Mouse (Mus musculus) lung, embryonic 15.5 days (tissue): ENCODE measurements around the gene Aurkaip1. TPM values are rescaled to one million over a fixed set of nuclear protein-coding genes. Genes with fewer than 3 reads are reported as not detected.

ENCODE experiments used
- ATAC-seq: fragments of 200-750 bp; cut with Nextera tagmentation; 2 replicates; pipeline ENCODE4 v1.8.0; 2017; ENCODE audit warnings: moderate number of reproducible peaks, borderline replicate concordance; ENCODE audit not compliant: low FRiP score, low TSS enrichment; ENCODE audit errors: extremely low read depth
- H3K27ac ChIP-seq: fragments of 300-500 bp; sonication (generic); 2 replicates; pipeline ENCODE4 v1.5.1; 2015; ENCODE audit warnings: moderate library complexity, mild to moderate bottlenecking, inconsistent platforms
- H3K27me3 ChIP-seq: fragments of 300-500 bp; sonication (generic); 2 replicates; pipeline ENCODE4 v1.6.1; 2015; ENCODE audit warnings: inconsistent platforms
- H3K36me3 ChIP-seq: fragments of 300-500 bp; sonication (generic); 2 replicates; pipeline ENCODE4 v1.6.1; 2015; ENCODE audit warnings: inconsistent platforms
- H3K4me1 ChIP-seq: fragments of 300-500 bp; sonication (generic); 2 replicates; pipeline ENCODE4 v1.6.1; 2015; ENCODE audit warnings: inconsistent platforms
- H3K4me2 ChIP-seq: fragments of 300-500 bp; sonication (generic); 2 replicates; pipeline ENCODE4 v1.6.1; 2015; ENCODE audit warnings: inconsistent platforms, mild to moderate bottlenecking, moderate library complexity
- H3K4me3 ChIP-seq: fragments of 300-500 bp; sonication (generic); 2 replicates; pipeline ENCODE4 v1.5.1; 2015; ENCODE audit warnings: mild to moderate bottlenecking, inconsistent platforms
- H3K9ac ChIP-seq: fragments of 300-500 bp; sonication (generic); 2 replicates; pipeline ENCODE4 v1.6.1; 2015; ENCODE audit warnings: inconsistent platforms
- H3K9me3 ChIP-seq: fragments of 300-500 bp; sonication (generic); 2 replicates; pipeline ENCODE4 v1.6.1; 2016; ENCODE audit warnings: inconsistent platforms
- WGBS: fragments of 180-500 bp; shearing (Covaris S2); methylation state at CpG from one replicate; pipeline ENCODE4 v1.1.7; 2015; 5-methylcytosine and 5-hydroxymethylcytosine counted together
- polyA plus RNA-seq: library from polyadenylated mRNA; unstranded; fragments of >200 nt; fragmentation: Nextera tagmentation; extraction: Ambion mirVana; gene quantifications from 2 replicates; pipeline ENCODE4 v1.2.1, GENCODE M21; 2015

Aurkaip1 gene
- polyA plus RNA-seq, 1 experiment from 2014 or later = 143 TPM

DNA sequence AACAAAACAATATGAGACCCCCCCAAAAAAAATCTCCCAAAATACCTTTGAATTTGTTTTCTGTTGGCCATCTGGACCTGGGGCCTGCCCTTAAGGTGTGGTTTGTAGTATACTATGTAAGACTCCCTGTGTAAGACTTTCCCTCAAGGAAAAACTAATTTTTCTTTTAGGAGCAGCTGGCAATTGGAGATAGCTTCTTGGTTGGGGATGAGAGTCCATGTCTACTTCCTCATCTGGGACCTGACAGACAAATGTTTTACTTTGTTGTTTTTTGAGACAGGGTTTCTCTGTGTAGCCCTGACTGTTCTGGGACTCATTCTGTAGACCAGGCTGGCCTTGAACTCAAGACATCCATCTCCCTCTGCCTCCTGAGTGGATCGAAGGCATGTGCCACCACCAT lies 29.0 kb upstream of the Aurkaip1 start:
- WGBS = 89% methylated on average over 1 of the region's 1 CpGs
- H3K4me2 ChIP-seq = no peak overlapping the region
- no peak for ATAC-seq
- no peak overlapping the region for H3K4me3 ChIP-seq
- H3K9ac ChIP-seq = no peak overlapping the region
- H3K4me1 ChIP-seq = peaks cover 17% of the 10 kb centered on the region
- H3K27me3 ChIP-seq = no peaks in the 10 kb centered on the region
- H3K9me3 ChIP-seq = no peaks in the 10 kb centered on the region
- H3K27ac ChIP-seq = no peak overlapping the region
- peaks cover 3% of the 10 kb centered on the region; the same call in 1 of the 2 replicates for H3K36me3 ChIP-seq

DNA sequence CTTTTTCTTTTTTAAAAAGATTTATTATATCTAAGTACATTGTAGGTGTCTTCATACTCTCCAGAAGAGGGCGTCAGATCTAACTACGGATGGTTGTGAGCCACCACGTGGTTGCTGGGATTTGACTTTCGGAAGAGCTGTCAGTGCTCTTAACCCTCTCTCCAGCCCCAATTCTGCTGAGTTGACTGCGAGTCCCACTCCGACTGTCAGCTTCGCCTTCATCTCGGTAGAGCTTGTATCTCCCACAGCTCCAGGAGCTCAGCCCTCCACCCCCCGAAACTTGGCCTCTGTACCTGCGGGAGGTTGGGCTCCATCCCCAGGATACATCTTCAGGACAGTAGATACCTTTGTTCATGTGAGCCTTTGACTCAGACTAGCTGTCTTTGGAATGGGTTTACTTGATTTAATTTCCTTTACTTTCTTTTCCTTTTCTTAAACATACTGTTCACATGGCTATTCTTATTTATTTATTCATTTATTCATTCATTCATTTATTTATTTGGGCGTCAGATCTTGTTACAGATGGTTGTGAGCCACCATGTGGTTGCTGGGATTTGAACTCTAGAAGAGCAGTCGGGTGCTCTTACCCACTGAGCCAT lies 28.2 kb upstream of the Aurkaip1 start, which contains the start of gene Mrpl20:
Gene Mrpl20 (plus strand): TSS at position 138 of the 599 bp plus-strand sequence.
- Histone ChIP-seq H3K4me2 (peak within 1 kb of the TSS; percentile 61), H3K27ac (peak within 1 kb of the TSS; percentile 66), H3K9ac (peak within 1 kb of the TSS; percentile 73), H3K4me3 (peak within 1 kb of the TSS; percentile 81), H3K9me3 (no peaks in the 10 kb centered on the region), H3K4me1 (peaks cover 17% of the 10 kb centered on the region), H3K36me3 (peaks cover 9% of the 10 kb centered on the region), H3K27me3 (no peaks in the 10 kb centered on the region)
- 12% methylated on average over 12 of the region's 12 CpGs for WGBS
- ATAC-seq = no peak

DNA sequence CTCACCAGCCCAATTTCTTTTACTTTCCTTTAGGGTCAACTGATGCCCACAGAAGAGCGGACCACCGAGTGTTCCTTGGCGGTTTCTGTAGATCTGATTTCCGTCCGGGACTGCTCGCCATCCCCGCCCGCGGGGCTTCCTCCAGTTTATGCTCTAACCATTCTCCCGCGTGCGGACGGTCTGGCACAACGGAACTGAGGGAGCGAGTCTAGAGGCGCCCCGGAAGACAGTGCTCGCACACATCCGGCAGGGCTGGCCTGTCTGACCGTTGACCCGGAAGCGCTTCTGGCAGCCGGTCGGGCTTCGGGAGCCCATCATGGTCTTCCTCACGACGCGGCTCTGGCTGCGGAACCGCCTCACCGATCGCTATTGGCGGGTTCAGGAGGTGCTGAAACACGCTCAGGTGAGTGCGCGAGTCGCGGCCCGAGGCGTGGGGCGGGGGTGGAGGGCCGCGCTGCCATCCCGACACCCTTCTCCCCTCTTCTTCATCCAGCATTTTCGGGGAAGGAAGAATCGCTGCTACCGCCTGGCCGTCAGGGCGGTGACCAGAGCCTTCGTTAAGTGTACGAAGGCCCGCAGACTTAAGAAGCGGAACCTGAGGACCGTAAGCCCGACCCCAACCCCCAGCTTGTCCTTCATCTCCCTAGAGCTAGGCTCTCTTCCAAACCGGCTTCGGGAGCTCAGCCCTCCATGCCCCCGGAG lies 27.6 kb upstream of the Aurkaip1 start:
- H3K9ac ChIP-seq = peak overlapping the region; percentile 73
- WGBS = under 1% methylated on average over 58 of the region's 58 CpGs
- ATAC-seq = peak; percentile 98
- H3K36me3 ChIP-seq = peaks cover 16% of the 10 kb centered on the region
- peak overlapping the region; percentile 81 for H3K4me3 ChIP-seq
- peak overlapping the region; percentile 61 for H3K4me2 ChIP-seq
- H3K9me3 ChIP-seq = no peaks in the 10 kb centered on the region
- no peaks in the 10 kb centered on the region for H3K27me3 ChIP-seq
- H3K27ac ChIP-seq = peak overlapping the region; percentile 66
- H3K4me1 ChIP-seq = peaks cover 17% of the 10 kb centered on the region

DNA sequence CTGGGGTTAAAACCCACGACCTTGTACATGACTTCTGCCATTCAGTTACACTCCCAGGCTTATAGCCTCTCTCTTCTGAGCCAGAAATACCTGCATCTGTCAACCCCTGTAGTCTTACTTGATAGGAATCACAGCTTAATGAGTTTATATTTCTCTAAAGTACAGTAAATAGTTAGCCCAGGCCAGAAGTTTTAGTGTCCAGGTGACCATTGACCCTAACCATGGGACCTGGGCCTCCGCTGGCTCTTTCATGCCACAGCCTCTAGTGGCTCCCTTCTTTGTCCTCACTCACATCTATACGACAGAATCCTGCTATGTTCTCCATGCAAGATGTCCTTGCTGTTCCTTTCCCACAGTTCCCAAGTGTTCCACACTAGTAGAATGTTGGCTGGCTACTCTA lies 23.2 kb upstream of the Aurkaip1 start:
- 85% methylated on average over 3 of the region's 3 CpGs for WGBS
- no peak overlapping the region for H3K4me3 ChIP-seq
- H3K27ac ChIP-seq = no peak overlapping the region
- H3K4me1 ChIP-seq = peaks cover 22% of the 10 kb centered on the region
- no peaks in the 10 kb centered on the region for H3K27me3 ChIP-seq
- no peak for ATAC-seq
- H3K9ac ChIP-seq = no peak overlapping the region
- no peak overlapping the region for H3K4me2 ChIP-seq
- no peaks in the 10 kb centered on the region for H3K9me3 ChIP-seq
- H3K36me3 ChIP-seq = peaks cover 40% of the 10 kb centered on the region

DNA sequence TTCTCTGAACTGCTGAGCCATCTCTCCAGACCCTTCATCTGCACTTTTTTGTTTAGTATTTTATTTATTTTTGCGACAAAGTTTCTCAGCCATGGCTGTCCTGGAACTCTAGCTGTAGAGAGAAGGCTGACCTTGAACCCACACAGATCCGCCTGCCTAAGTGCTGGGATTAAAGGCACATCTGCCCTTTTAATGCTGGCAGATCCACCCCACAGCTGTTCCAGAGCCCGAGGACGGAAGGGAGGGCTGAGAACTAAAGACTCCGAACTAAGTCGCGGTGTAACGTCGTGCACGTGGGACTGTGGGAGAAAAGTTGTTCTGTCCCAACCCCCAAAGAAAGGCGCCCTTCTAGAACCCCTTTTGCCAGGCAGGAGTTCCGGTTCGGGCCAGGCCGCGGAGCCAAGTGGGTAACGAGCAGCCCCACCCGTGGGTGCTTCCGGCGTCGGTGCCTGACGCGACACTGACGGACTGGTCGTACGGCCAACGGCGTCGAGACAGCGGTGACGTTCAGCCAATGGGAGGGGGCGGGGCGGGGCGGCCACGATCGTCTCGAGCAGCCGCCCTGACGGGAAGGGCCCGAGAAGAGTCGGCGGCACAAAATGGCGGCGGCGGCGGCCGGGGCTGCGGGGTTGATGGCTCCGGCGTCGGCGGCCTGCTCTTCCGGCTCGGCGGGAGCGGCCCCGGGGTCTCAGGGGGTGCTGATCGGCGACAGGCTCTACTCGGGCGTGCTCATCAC lies 19.0 kb upstream of the Aurkaip1 start, which contains the start of gene Ccnl2:
Gene Ccnl2 (plus strand): TSS at position 561 of the 736 bp plus-strand sequence.
- H3K4me1 ChIP-seq = peaks cover 25% of the 10 kb centered on the region
- peak; percentile 99 for ATAC-seq
- peak within 1 kb of the TSS; percentile 91 for H3K4me3 ChIP-seq
- peak within 1 kb of the TSS; percentile 97 for H3K9ac ChIP-seq
- WGBS = under 1% methylated on average over 58 of the region's 60 CpGs
- no peaks in the 10 kb centered on the region for H3K9me3 ChIP-seq
- peaks cover 66% of the 10 kb centered on the region for H3K36me3 ChIP-seq
- H3K4me2 ChIP-seq = peak within 1 kb of the TSS; percentile 62
- peak within 1 kb of the TSS; percentile 87 for H3K27ac ChIP-seq
- no peaks in the 10 kb centered on the region for H3K27me3 ChIP-seq

DNA sequence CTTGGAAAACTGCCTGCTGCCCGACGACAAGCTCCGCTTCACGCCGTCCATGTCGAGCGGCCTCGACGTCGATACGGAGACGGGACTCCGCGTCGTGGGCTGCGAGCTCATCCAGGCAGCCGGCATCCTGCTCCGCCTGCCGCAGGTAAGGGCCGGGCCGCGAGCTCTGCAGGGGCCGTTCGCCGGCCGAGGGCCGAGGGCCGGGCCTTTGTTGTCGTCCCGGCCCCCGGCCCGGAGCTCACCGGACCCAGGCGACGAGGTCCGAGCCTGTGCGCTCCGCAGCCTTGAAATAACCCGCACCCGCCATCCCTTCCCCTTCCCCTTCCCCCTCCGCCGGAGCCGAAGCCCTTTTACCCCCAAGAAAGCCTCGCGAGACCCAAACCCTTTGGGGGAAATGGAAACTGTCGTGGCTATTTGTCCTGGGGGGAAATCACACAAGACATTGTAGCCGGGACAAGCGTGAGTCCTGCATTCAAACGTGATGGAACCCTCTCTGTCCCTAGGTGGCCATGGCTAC lies 18.3 kb upstream of the Aurkaip1 start:
- Histone ChIP-seq H3K36me3 (peaks cover 67% of the 10 kb centered on the region), H3K4me2 (peak overlapping the region; percentile 62), H3K27ac (peak overlapping the region; percentile 87), H3K4me1 (peaks cover 25% of the 10 kb centered on the region), H3K9ac (peak overlapping the region; percentile 97), H3K9me3 (no peaks in the 10 kb centered on the region), H3K27me3 (no peaks in the 10 kb centered on the region), H3K4me3 (peak overlapping the region; percentile 91)
- peak; percentile 24; the same call in 1 of the 2 replicates for ATAC-seq
- WGBS = under 1% methylated on average over 49 of the region's 49 CpGs

DNA sequence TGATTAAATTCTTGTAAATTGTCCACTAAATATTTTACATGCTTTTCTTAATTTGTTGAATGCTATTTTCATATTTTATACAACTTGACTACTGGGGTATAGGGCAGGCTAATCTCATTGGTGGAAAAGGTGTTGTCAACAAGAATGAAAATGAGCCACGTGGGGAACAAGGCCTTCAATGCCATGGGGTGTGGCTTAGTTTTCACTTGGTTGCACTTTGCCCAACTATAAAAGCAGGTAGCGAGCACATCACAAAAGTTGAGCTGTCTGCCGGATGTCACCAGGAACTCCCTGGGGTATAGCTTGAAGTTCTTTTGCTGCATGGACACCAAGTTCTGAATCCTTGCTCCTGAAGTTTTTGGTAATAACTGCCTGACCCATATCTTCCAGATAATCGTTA lies 13.5 kb upstream of the Aurkaip1 start:
- ATAC-seq = no peak
- no peak overlapping the region for H3K4me3 ChIP-seq
- no peaks in the 10 kb centered on the region for H3K27me3 ChIP-seq
- 83% methylated on average over 4 of the region's 4 CpGs for WGBS
- peaks cover 82% of the 10 kb centered on the region for H3K36me3 ChIP-seq
- no peaks in the 10 kb centered on the region for H3K9me3 ChIP-seq
- H3K9ac ChIP-seq = no peak overlapping the region
- H3K4me2 ChIP-seq = no peak overlapping the region
- H3K27ac ChIP-seq = no peak overlapping the region
- peaks cover 18% of the 10 kb centered on the region for H3K4me1 ChIP-seq

DNA sequence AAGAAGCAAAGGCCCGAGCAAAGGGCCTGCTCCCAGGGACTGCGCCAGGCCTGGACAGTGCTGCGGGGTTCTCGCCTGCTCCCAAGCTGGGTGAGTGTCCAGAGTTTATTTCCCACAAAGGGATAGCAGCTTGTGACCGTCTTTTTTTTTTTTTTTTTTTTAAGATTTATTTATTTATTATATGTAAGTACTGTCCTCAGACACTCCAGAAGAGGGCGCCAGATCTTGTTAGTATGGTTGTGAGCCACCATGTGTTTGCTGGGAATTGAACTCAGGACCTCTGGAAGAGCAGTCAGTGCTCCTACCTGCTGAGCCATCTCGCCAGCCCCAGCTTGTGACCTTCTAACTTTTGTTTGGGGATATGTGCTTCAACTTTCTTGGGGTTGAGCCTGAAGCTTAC lies 10.0 kb upstream of the Aurkaip1 start:
- 72% methylated on average over 7 of the region's 7 CpGs for WGBS
- Histone ChIP-seq H3K9ac (no peak overlapping the region), H3K27me3 (no peaks in the 10 kb centered on the region), H3K27ac (no peak overlapping the region), H3K4me2 (no peak overlapping the region), H3K9me3 (no peaks in the 10 kb centered on the region), H3K4me1 (no peaks in the 10 kb centered on the region), H3K4me3 (no peak overlapping the region), H3K36me3 (peaks cover 94% of the 10 kb centered on the region)
- ATAC-seq = no peak

DNA sequence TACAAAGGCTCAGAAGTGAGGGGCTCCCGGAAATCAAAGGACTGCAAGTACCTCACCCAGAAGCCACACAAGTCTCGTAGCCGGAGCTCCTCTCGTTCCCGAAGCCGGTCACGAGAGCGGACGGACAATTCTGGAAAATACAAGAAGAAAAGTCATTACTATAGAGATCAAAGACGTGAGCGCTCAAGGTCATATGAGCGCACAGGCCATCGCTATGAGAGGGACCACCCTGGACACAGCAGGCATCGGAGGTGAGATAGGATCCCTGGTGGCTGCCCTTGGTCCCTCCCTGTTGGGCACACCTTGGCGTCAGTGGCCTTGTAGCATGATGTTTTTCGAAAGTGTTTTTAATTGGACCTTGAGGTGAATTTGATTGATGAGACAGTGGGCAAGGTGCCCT lies 7.6 kb upstream of the Aurkaip1 start:
- Histone ChIP-seq H3K4me2 (no peak overlapping the region), H3K9me3 (no peaks in the 10 kb centered on the region), H3K9ac (no peak overlapping the region), H3K4me3 (no peak overlapping the region), H3K27ac (no peak overlapping the region), H3K36me3 (peaks cover 92% of the 10 kb centered on the region), H3K4me1 (no peaks in the 10 kb centered on the region), H3K27me3 (no peaks in the 10 kb centered on the region)
- WGBS = 96% methylated on average over 16 of the region's 16 CpGs
- no peak for ATAC-seq

DNA sequence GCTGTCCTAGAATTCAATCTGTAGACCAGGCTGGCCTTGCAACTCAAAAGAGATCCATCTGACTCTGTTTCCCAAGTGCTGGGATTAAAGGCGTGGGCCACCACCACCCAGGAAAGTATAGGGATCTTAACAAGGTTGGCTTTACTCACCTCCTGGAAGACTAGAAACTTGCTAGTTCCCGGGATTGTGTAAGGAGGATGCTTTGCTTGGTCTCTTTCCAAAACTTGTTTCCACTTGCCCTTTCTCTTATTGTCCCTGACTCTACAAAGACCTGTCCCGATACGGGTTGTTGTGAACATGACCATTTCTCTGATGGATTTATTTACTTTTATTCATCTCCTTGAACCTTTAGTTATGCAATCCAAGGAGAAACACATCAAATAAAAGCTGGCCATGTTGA lies 1.2 kb upstream of the Aurkaip1 start:
- Histone ChIP-seq H3K36me3 (peaks cover 35% of the 10 kb centered on the region), H3K4me3 (no peak overlapping the region), H3K9me3 (no peaks in the 10 kb centered on the region), H3K27me3 (no peaks in the 10 kb centered on the region), H3K9ac (no peak overlapping the region), H3K4me2 (no peak overlapping the region), H3K27ac (no peak overlapping the region), H3K4me1 (peaks cover 28% of the 10 kb centered on the region)
- WGBS = 89% methylated on average over 4 of the region's 4 CpGs
- ATAC-seq = no peak

DNA sequence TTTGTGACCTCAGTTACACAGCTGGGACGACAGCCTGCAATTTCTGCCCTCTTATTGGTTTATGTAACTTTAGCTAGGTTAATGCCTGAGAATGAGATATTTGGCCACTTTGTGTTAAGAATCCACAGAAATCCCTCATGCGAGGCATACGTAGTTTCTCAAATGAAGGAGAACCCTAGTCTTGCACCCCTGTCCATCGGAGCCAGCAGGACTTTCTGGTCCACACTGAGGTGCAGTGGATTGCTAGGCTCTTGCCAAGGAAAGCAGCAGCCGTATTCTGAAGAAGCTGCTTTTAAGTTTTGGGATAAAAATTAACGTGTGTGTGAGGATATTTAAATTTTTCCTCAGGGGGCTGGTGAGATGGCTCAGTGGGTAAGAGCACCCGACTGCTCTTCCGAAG lies 476 bp upstream of the Aurkaip1 start:
- H3K27ac ChIP-seq = peak overlapping the region; percentile 92; the same call in 1 of the 2 replicates
- H3K36me3 ChIP-seq = peaks cover 28% of the 10 kb centered on the region
- no peak for ATAC-seq
- H3K9me3 ChIP-seq = no peaks in the 10 kb centered on the region
- WGBS = 49% methylated on average over 8 of the region's 8 CpGs
- no peaks in the 10 kb centered on the region for H3K27me3 ChIP-seq
- peaks cover 28% of the 10 kb centered on the region for H3K4me1 ChIP-seq
- H3K4me2 ChIP-seq = peak overlapping the region; percentile 93
- H3K4me3 ChIP-seq = peak overlapping the region; percentile 85
- H3K9ac ChIP-seq = no peak overlapping the region
